Mouse (Mus musculus): ENCODE data around the gene Abhd12.

Abhd12 gene

DNA sequence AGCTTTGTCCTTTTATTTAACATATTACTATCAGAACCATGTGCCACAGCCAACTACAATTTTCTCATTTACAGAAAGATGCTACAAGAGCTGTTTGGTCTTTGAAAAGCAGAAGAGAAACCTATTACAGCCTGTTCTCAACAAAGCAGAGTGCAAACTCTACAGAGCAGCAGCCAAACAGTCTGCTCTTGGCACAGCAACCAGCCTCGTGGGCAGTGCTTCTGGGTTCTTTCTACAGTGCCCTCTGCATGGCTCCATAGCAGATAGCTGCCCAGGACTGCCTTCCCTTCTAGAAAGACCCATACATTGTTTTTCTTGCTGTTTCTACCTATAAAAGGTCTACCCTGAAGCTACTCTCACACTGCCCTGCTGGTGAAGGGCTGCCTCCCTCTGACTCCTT lies 59.7 kb downstream of the Abhd12 start:
- DNase-seq: no peak

- DNase-seq: no peak
These were observed 62.5 kb downstream of the Abhd12 start for GRCm38 (mm10) chr2:150842049-150842461.

GRCm38 (mm10) chr2:150841109-150841508 lies 63.4 kb downstream of the Abhd12 start:
- DNase-seq: no peak

DNA sequence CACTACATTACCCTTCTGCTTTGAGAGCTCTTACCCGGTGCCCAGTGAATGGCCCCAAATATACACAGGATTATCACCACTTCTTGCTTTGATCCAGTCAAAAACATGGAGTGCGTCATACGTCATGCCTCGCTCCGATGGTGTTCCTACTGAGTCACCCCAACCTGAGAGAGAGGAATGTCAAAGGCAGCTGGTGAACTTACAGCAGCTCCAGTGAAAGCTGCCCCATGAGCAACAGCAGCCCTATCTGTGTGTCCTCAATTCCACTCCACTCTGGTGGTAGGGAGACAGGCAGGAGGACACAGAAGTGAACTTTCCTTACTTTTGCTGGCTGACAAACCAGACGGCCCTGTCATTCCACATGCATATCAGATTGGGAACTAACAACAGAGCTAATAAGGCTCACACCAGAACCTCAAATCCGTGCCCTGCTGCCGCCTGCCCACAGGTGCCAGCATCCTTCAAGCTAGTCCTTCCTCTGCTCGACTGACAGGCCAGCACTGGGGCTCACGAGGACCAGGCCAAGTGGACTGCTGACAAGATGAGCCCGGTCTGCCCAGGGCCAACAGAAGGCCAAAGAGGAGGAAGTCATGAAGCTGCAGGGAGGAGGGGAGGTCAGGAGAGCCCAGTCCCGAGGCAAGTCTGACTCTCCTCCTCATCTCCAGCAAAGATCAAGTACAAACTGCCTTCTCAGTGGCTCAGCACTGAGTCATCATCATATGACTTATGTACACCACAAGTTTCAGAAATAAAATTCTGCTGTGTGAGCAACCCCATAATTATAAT lies 64.7 kb downstream of the Abhd12 start:
- no peak for DNase-seq

DNA sequence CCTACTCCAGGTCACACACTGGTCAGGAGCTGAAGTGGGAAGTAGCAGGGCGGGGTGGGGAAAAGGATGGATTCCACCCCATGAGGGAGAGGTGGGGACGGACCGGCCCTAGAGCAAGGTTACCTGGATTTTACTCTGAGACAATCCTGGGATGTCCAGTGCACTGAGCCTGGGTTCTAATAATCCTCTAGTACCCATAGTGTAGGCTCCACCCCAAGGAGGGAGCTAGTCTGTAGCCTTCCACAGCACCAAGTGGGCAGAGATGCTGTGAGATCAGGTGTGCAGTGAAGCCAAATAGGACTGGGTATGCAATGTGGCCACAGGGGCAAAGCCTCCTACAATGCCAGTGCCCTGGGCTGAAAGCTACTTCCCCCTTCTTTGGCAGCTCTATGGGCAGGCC lies 66.8 kb downstream of the Abhd12 start:
- DNase-seq: no peak

DNA sequence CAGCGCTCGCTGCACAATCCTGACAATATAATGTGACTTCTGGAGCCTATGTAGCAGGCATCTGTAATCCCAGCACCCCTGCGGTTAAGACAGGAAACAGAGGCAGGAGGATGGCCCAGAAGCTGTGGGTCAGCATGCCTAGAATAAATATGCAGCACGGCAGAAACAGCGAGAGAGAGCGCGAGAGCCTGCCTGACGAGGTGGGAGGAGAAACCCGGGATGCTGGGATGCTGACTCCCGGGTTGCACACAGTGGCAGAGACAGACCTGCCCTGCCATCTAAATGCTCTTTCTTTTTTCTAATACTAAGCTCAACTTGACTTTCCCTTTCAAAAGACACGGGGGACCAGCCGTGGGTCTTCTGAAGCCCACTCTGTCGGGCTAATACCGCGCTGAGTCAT lies 67.6 kb downstream of the Abhd12 start:
- no peak for DNase-seq

DNA sequence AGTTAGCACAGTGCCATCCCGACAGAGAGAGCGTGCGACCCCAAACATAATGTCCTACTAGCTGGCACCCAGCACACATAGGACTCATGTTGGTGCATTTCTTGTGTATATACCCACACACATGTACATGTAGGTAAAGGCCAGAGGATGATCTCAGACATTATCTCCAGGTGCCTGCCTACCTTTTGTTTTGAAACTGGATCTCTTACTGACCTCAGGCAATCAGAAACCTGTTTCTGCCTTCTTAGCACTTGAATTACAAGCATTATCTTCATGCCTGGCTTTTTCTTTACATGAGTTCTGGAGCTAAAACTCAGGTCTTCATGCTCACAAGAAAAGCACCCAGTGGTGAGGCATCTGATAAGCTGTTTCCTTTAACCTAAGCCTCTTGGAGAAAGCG lies 68.6 kb downstream of the Abhd12 start:
- DNase-seq: no peak

DNA sequence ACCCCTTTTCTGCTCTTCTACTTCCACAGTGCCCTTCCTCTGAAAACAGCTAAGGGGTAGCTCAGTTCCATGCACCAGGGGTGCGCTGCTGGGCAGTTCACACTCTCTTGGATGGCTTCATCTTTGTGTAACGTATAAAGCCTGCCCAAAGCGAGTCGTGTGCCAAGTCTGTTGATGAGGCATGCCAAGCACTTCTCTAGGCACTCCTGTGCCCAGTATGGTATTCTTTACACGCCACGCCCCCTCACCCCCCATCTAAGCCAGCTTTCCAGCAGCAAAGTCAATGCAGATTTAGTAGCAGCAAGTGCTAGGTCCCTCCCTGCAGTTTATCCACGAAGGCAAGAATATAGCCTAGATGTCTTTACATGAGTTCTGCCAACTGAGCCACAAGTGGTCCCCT lies 69.9 kb downstream of the Abhd12 start:
- no peak for DNase-seq

GRCm38 (mm10) chr2:150832029-150832428 lies 72.5 kb downstream of the Abhd12 start:
- DNase-seq: no peak

DNA sequence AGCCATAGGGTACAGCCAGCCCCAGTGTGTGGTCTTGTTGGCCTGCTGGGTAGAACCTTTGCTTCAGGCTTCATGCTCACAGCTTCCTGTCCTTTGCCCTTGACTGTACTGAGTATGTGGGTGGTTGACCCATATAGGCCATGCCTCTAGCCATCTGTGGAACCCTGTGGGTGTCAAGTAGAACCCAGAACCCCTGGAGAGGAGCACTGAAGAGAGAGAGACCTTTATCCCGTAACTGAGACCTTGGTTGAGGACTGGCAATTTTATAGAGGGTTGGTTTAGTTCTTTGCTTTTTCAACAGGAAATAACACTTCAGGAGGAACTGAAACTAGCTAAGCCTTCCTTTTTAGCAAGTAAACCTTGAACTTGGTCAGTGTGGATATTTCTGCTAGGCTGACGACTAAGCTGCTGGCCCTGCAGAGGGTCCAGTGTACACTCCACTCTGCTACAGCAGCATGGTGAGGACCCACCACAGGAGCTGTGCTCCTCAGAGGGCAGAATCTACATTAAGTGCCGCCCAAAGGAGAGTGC lies 73.6 kb downstream of the Abhd12 start:
- no peak for DNase-seq

GRCm38 (mm10) chr2:150830011-150830410 lies 74.5 kb downstream of the Abhd12 start:
- no peak for DNase-seq

DNA sequence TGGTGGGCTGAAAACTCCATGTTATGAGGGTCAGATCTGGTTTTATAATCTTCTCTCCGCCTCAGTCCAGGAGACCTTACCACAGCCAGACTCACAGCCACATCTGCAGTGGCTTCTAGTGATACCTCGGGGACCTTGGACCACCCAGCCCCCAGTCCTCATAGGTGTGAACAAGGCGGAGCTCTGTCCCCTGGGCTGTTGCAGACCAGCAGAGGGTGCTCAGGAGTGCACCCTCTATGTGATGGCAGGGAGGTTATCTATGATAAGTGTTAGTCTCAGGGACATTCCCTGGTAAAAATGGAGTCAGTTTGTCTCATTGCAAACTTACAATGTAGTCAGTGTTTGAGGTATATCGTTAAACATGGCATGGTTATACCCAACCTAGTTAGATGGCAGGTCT lies 75.9 kb downstream of the Abhd12 start:
- DNase-seq: no peak

DNA sequence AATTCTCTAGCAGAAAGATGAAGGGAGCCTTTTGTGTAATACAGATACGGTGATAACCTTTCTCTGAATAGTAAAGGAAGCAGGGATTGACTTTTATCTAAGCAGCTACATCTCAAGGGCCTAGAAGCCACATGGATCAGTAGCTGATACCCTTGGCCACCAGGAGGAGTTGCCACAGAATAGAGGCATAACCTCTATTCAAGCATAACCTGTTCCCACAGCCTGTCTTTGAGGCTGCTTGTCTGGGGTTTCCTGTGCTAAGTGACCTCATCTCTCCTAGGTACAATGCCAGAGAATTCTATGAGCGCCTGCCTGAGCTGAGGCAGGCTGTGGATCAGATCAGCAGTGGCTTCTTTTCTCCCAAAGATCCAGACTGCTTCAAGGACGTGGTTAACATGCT lies 76.4 kb downstream of the Abhd12 start:
- no peak for DNase-seq

GRCm38 (mm10) chr2:150826426-150826825 lies 78.1 kb downstream of the Abhd12 start:
- DNase-seq: no peak

- no peak for DNase-seq
These were observed 81.6 kb downstream of the Abhd12 start for GRCm38 (mm10) chr2:150822987-150823386.

GRCm38 (mm10) chr2:150820720-150821119 lies 83.8 kb downstream of the Abhd12 start:
- DNase-seq: no peak

- DNase-seq: no peak
These were observed 85.8 kb downstream of the Abhd12 start for GRCm38 (mm10) chr2:150818742-150819141.

DNA sequence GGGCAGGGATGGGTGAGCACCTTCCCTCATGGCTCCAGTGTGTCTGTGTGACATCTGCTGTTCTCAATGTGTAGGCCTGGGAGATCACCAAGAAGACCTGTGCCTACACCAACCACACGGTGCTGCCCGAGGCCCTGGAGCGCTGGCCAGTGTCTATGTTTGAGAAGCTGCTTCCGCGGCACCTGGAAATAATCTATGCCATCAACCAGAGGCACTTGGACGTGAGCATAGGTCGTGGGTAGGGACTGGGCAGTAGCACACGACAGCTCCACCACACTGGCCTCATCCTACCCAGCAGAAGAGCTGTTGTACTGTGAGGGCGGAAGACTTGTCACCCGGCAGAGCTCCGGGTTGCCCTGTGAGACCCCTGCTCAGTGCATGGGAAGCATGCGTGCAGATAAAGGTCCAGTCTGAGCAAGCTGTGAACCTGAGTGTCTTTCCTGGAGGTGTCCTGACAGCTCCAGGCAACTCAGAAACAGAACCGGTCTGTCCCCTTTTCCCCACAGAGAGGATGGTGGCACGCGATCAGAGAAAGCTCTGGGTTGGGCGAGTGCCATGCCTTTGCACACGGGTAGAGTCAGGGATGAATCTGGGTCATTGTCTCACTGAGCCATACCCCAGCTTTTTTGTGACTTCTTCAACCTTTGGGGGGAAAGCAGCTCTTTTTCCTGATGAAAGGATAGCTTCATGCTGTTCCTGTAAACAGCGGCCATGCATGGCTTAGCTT lies 87.7 kb downstream of the Abhd12 start:
- DNase-seq: no peak

- DNase-seq: no peak
These were observed 91.7 kb downstream of the Abhd12 start for GRCm38 (mm10) chr2:150812816-150813215.

GRCm38 (mm10) chr2:150810603-150811002 lies 93.9 kb downstream of the Abhd12 start:
- no peak for DNase-seq

GRCm38 (mm10) chr2:150808812-150809211 lies 95.7 kb downstream of the Abhd12 start:
- DNase-seq: no peak

DNA sequence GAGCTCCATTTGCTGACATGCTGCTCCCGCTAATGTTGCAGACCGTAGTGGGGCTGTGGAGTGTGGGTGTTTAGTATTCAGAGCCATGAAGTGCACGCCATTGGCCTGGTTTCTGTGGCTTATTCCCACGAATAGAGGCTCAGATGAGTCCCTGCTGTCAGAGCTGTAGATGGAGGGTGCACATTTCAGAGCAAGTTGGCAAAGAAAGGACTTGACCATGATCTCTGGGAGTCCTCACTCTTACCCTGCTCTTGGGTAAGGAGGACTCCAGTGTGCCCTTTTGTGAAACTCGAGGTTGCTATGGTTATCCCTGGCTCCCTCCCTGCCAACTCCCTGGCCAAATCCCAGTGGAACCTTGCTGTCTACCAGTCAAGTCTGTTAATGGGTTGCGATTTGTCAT lies 96.2 kb downstream of the Abhd12 start:
- no peak for DNase-seq

DNA sequence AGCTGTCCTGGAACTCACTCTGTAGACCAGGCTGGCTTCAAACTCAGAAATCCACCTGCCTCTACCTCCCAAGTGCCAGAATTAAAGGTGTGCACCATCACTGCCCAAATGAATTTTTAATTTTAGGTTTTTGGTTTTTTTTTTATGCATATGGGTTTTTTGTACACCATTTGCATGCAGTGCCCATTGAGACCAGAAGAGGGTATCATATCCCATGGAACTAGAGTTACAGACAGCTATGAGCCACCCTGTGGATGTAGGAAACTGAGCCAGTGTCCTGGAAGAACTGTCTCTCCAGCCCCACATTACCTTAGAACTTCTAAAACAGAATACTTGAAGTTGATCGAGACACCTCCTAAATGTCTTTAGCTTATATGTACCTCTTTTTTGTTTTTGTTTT lies 101.5 kb downstream of the Abhd12 start:
- DNase-seq: peak; percentile 20

- DNase-seq: no peak
These were observed 103.9 kb downstream of the Abhd12 start for GRCm38 (mm10) chr2:150800616-150801015.

Measured in lung, postnatal 14 days (tissue).